Mouse (Mus musculus) liver, embryonic 15.5 days (tissue): ENCODE measurements around the gene H2afy2. TPM values are rescaled to one million over a fixed set of nuclear protein-coding genes. Genes with fewer than 3 reads are reported as not detected.

Experiments used
- ATAC-seq: fragments of 200-750 bp; cut with Nextera tagmentation; 2 replicates; pipeline ENCODE4 v1.8.0; 2017; ENCODE audit warnings: moderate number of reproducible peaks, mild to moderate bottlenecking, moderate library complexity; ENCODE audit not compliant: insufficient read depth
- H3K27ac ChIP-seq: fragments of 300-500 bp; sonication (generic); replicated peaks from 2 replicates; pipeline ENCODE4 v1.5.1; 2015; ENCODE audit warnings: mild to moderate bottlenecking, inconsistent platforms
- H3K27me3 ChIP-seq: fragments of 300-500 bp; sonication (generic); 2 replicates; pipeline ENCODE4 v1.6.1; 2015; ENCODE audit warnings: mild to moderate bottlenecking, inconsistent platforms
- H3K36me3 ChIP-seq: fragments of 300-500 bp; sonication (generic); replicated peaks from 2 replicates; pipeline ENCODE4 v1.6.1; 2015; ENCODE audit warnings: moderate library complexity, mild to moderate bottlenecking, inconsistent platforms
- H3K4me1 ChIP-seq: fragments of 300-500 bp; sonication (generic); replicated peaks from 2 replicates; pipeline ENCODE4 v1.6.1; 2015; ENCODE audit warnings: inconsistent platforms
- H3K4me2 ChIP-seq: fragments of 300-500 bp; sonication (generic); 2 replicates; pipeline ENCODE4 v1.6.1; 2015; ENCODE audit warnings: moderate library complexity, mild to moderate bottlenecking, inconsistent platforms
- H3K4me3 ChIP-seq: fragments of 300-500 bp; sonication (generic); replicated peaks from 2 replicates; pipeline ENCODE4 v1.5.1; 2015; ENCODE audit warnings: mild to moderate bottlenecking, inconsistent platforms
- H3K9ac ChIP-seq: fragments of 300-500 bp; sonication (generic); 2 replicates; pipeline ENCODE4 v1.6.1; 2015; ENCODE audit warnings: moderate library complexity, mild to moderate bottlenecking, inconsistent platforms
- H3K9me3 ChIP-seq: fragments of 300-500 bp; sonication (generic); replicated peaks from 2 replicates; pipeline ENCODE4 v1.6.1; 2016; ENCODE audit warnings: inconsistent platforms
- WGBS: fragments of 180-500 bp; shearing (Covaris S2); methylation state at CpG from one replicate; pipeline ENCODE4 v1.1.7; 2015; ENCODE audit warnings: mixed read lengths; ENCODE audit not compliant: insufficient replicate concordance; 5-methylcytosine and 5-hydroxymethylcytosine counted together
- polyA plus RNA-seq: library from polyadenylated mRNA; unstranded; fragments of >200 nt; fragmentation: Nextera tagmentation; extraction: Ambion mirVana; gene quantifications from 2 replicates; pipeline ENCODE4 v1.2.1, GENCODE M21; 2015

The H2afy2 gene
- polyA plus RNA-seq, 1 experiment from 2014 or later: 3.5 TPM

DNA sequence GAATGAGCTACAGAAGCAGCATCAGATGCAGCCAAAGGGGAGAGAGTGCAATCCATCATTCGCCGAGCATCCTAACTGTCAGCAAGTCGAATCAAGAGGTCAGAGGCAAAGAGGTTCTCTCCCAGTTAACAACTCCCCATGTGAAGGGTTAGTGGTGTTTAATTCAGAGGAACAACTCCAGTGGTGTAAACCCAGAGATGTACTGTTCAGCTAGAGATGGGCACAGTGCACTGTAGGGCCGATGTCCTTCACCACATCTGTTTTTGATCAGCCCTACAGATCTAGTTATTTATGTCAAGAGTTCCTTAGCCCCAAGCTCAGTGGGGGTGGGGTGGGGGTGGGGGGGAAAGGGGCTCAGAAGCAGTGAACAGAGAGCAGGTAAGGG is 39.8 kb upstream of the H2afy2 start:
- Histone ChIP-seq H3K9ac (no peak overlapping the region), H3K36me3 (no peaks in the 10 kb centered on the region), H3K4me3 (no peak overlapping the region), H3K9me3 (no peaks in the 10 kb centered on the region), H3K4me1 (no peaks in the 10 kb centered on the region), H3K4me2 (no peak overlapping the region), H3K27ac (no peak overlapping the region), H3K27me3 (no peaks in the 10 kb centered on the region)
- ATAC-seq: no peak
- 61% methylated on average over 4 of the region's 4 CpGs for WGBS

DNA sequence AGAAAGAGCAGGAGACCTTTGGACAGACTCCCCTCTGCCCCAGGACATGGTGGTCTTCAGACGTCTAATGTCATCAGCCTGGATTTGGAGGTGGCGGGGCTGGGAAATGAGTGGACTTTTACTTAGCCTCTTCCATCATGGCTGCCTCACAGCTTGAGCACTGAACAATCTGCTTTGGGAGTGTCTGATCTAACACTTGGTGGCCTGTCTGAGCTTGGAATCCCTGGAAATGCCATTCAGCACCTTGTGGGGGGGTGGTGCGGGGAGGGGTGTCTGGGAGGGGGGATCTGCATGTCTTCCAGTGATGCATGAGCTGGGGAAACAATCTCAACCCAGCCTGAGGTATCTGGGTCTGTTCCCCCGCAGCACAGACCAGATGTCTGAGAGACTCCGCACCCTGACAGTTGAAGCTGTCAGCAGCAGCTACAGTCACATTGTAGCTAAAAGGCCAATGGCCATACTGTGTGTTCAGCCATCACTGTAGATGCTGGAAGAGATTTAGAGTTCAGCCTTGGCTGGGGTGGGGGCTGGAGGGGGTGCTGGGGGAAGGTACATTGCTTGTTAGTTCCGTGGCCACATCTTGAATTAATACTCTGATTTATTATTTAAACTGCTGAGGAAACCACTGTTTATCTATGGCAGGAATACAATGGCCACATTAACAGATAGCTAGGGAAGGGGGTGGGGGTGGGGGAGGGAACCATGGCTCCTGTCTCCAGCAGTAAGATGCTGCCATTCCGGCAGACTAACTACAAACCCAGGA is 39.2 kb upstream of the H2afy2 start:
- Histone ChIP-seq H3K4me2 (no peak overlapping the region), H3K9ac (no peak overlapping the region), H3K4me3 (no peak overlapping the region), H3K9me3 (no peaks in the 10 kb centered on the region), H3K36me3 (no peaks in the 10 kb centered on the region), H3K27ac (no peak overlapping the region), H3K27me3 (no peaks in the 10 kb centered on the region), H3K4me1 (no peaks in the 10 kb centered on the region)
- no peak for ATAC-seq
- WGBS: 49% methylated on average over 7 of the region's 7 CpGs

DNA sequence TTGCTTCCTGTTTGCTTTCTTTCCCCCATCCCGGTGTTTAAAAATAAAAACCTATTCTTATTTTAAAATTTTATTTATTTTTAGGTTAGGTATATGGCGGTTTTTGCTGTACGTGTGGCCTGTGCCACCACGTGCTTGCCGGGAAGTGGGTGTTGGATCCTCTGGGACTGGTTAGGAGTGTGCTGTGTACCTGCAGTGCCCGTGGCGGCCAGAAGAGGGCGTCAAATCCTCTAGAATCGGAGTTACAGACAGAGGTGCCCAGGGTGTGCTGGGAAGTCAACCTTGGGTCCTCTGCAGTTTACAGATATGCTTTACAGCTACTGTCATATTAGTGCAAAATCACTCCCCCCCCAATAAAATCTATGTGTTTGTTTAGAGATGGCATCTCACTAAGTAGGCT is 36.1 kb upstream of the H2afy2 start:
- ATAC-seq: no peak
- Histone ChIP-seq H3K27ac (no peak overlapping the region), H3K4me2 (no peak overlapping the region), H3K36me3 (no peaks in the 10 kb centered on the region), H3K9me3 (no peaks in the 10 kb centered on the region), H3K4me3 (no peak overlapping the region), H3K9ac (no peak overlapping the region), H3K4me1 (no peaks in the 10 kb centered on the region), H3K27me3 (no peaks in the 10 kb centered on the region)
- 42% methylated on average over 9 of the region's 9 CpGs for WGBS

DNA sequence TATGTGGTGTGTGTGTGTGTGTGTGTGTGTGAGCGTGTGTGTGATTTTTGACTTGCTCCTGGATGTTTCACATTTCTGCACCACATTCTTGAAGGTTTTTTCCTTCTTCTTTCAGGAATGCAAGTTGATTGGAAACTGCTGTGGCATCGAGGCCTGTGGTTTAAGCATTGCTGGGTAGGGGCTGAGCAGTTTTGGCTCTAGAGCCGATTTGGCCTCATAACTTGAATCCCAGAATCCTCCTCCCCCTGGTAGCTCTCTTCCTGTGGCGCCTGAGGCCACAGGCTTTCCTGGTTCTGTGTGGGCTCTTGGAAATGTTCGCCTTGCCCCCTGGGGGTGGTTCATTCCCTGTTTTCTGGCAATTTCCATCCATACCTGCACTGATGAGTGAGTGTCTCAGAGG is 28.0 kb upstream of the H2afy2 start:
- no peak overlapping the region for H3K4me2 ChIP-seq
- H3K36me3 ChIP-seq: no peaks in the 10 kb centered on the region
- no peak overlapping the region for H3K27ac ChIP-seq
- no peak overlapping the region for H3K4me3 ChIP-seq
- ATAC-seq: no peak
- H3K9ac ChIP-seq: no peak overlapping the region
- H3K4me1 ChIP-seq: no peaks in the 10 kb centered on the region
- no peaks in the 10 kb centered on the region for H3K27me3 ChIP-seq
- H3K9me3 ChIP-seq: no peaks in the 10 kb centered on the region
- WGBS: 53% methylated on average over 5 of the region's 5 CpGs

DNA sequence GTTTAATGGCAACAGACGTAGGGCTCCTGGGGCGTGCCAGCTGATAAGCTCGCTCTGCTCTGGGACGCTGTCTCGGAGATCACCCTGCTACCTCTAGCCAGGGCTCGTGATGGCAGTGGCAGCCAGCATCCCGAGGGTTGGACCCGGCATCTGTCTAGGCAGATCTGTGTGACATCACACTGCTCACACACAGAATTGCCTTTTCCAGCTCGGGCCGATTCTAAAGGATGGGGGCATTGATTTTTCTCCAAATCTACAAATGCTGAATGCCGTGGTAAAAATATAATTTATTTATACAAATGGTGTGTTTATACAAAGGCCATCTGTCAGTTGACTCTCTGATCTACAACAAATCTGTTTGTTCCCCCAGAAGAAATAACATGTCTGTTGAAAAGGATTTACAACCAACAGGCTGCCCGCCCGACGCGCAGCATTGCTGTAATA is 14.2 kb upstream of the H2afy2 start:
- 68% methylated on average over 15 of the region's 15 CpGs for WGBS
- ATAC-seq: no peak
- no peaks in the 10 kb centered on the region for H3K4me1 ChIP-seq
- H3K4me2 ChIP-seq: no peak overlapping the region
- H3K4me3 ChIP-seq: no peak overlapping the region
- no peaks in the 10 kb centered on the region for H3K27me3 ChIP-seq
- H3K27ac ChIP-seq: no peak overlapping the region
- no peak overlapping the region for H3K9ac ChIP-seq
- H3K36me3 ChIP-seq: no peaks in the 10 kb centered on the region
- no peaks in the 10 kb centered on the region for H3K9me3 ChIP-seq

DNA sequence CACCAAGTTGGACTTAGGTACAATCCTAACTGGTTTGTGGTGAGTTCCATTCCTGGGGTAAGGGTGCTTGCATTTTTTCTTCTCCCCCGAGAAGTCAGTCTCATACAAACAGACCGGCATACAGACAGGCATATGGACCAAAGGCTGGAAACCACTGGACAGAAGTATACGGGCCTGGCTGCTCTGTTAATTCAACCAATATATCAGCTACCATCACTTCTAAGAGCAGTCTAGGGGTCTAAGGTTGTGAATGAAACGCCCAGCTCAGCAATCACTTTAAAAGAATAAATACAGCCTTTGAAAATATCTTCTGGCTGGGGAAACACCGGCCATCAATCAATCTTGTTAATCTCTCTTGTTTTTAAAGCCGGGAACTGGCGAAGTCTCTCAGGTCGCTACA is 11.5 kb upstream of the H2afy2 start:
- no peaks in the 10 kb centered on the region for H3K4me1 ChIP-seq
- no peaks in the 10 kb centered on the region for H3K27me3 ChIP-seq
- ATAC-seq: no peak
- no peak overlapping the region for H3K4me3 ChIP-seq
- H3K9me3 ChIP-seq: no peaks in the 10 kb centered on the region
- 42% methylated on average over 8 of the region's 8 CpGs for WGBS
- H3K36me3 ChIP-seq: no peaks in the 10 kb centered on the region
- no peak overlapping the region for H3K4me2 ChIP-seq
- no peak overlapping the region for H3K9ac ChIP-seq
- no peak overlapping the region for H3K27ac ChIP-seq

DNA sequence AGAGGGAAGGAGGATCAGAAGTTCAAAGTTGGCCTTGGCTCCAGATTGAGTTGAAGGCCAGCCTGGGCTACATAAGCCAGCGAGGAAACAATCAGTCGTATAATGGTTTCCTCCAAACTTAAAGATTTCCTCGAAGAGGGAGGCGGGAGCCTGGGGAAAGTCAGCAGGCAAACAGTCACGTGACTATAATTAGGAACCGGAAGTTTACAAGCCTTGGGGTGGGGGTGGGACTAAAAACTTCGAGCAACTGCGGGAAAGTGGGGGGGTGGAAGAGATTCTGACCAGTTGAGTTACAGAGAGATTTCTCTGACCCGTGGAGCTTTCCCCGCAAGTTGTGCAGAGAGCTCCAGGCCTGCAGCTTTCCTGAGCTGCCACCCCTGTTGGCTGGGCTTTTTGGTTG is 11.0 kb upstream of the H2afy2 start:
- H3K9ac ChIP-seq: no peak overlapping the region
- no peaks in the 10 kb centered on the region for H3K36me3 ChIP-seq
- no peaks in the 10 kb centered on the region for H3K9me3 ChIP-seq
- H3K4me3 ChIP-seq: no peak overlapping the region
- 29% methylated on average over 10 of the region's 10 CpGs for whole genome bisulfite sequencing
- H3K27ac ChIP-seq: no peak overlapping the region
- no peak overlapping the region for H3K4me2 ChIP-seq
- no peaks in the 10 kb centered on the region for H3K27me3 ChIP-seq
- ATAC-seq: no peak
- no peaks in the 10 kb centered on the region for H3K4me1 ChIP-seq

DNA sequence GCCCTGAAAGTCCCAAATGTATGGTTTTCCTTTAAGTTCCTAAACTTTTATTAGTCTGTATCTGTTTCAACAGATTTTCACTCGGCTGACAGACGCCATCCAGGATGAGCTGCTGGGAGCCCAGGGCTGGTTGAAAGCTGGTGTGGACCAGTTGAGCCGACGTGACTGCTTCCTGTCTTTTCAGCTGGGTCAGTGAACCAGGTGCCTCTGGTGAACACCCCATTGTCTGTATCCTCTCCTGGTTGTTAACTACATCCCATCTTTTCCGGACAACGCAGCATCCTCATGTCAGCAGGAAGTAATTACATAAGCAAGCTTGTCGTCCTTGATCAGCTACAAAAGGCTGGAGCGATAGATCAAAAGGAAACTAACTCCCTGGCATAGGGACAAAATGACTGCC is 9.1 kb upstream of the H2afy2 start:
- no peaks in the 10 kb centered on the region for H3K27me3 ChIP-seq
- no peak for ATAC-seq
- no peak overlapping the region for H3K4me2 ChIP-seq
- H3K4me3 ChIP-seq: no peak overlapping the region
- no peaks in the 10 kb centered on the region for H3K4me1 ChIP-seq
- WGBS: 39% methylated on average over 8 of the region's 8 CpGs
- no peak overlapping the region for H3K9ac ChIP-seq
- no peak overlapping the region for H3K27ac ChIP-seq
- H3K9me3 ChIP-seq: no peaks in the 10 kb centered on the region
- H3K36me3 ChIP-seq: no peaks in the 10 kb centered on the region

DNA sequence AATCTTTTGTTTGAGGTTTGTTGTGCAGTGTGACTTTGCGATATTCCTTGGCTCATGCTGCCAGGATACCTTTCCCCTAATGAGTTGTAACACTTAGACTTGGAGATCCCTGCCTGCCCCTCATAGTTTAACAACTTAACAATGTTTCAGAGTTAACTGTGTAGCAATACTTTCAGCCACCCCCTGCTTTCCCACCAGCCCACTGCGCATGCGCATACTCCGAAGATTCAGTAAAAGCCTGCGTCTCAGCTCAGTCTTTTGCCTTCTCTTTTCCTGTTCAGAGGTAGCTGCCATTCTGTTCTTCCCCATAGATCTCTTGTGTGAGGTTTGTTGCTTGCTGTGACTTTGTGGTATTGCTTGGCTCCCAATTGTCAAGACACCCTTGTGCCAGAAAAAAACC is 4.6 kb upstream of the H2afy2 start:
- H3K9me3 ChIP-seq: no peaks in the 10 kb centered on the region
- H3K4me3 ChIP-seq: no peak overlapping the region
- no peak overlapping the region for H3K4me2 ChIP-seq
- WGBS: 80% methylated on average over 5 of the region's 5 CpGs
- no peaks in the 10 kb centered on the region for H3K36me3 ChIP-seq
- no peak overlapping the region for H3K9ac ChIP-seq
- no peak for ATAC-seq
- H3K27me3 ChIP-seq: peaks cover 19% of the 10 kb centered on the region
- H3K4me1 ChIP-seq: 0 out of 2 replicates have a peak, but pooled peaks cover 2% of the 10 kb centered on the region
- H3K27ac ChIP-seq: no peak overlapping the region

DNA sequence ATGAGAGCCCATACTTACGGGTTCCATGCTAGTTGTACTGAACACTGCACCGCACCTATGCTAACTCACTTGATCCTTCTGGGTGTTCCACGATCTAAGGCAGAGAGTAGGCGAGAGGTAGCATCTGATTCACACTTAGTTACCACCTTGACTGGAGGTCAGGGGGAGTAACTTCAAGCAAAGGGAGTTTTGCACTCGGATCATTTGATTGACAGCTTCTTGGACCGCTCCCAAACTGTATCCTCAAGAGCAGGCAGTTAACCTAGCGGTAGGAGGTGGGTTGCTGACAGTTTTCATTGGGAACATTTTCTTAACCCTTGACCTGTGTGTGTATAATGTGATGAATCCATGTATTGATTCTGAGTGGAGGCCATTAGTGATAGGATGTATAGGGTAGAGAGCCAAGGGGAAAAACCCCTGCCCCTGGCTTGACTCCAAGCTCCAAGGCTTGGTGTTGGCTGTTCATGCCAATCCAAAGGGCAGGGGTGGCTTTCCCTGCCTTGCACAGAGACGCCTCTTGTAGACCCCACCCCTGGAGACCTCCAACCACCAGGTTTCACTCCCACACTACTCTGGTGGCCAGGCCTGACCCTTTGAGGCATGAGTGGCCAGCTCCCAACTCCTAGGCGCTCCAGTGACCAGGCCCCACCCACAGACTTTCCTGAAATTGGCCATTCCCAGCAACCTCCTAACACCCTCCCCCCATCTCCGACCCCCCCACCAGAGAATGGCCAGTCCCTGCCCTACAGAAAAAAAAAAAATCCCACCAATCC is 3.8 kb upstream of the H2afy2 start:
- Histone ChIP-seq H3K4me3 (no peak overlapping the region), H3K27ac (no peak overlapping the region), H3K36me3 (no peaks in the 10 kb centered on the region), H3K9ac (no peak overlapping the region), H3K4me2 (no peak overlapping the region), H3K4me1 (0 out of 2 replicates have a peak, but pooled peaks cover 2% of the 10 kb centered on the region), H3K9me3 (no peaks in the 10 kb centered on the region), H3K27me3 (peaks cover 27% of the 10 kb centered on the region)
- 0 out of 2 replicates have a peak, but pooled peaks have one; percentile 15 for ATAC-seq
- 56% methylated on average over 10 of the region's 10 CpGs for WGBS

DNA sequence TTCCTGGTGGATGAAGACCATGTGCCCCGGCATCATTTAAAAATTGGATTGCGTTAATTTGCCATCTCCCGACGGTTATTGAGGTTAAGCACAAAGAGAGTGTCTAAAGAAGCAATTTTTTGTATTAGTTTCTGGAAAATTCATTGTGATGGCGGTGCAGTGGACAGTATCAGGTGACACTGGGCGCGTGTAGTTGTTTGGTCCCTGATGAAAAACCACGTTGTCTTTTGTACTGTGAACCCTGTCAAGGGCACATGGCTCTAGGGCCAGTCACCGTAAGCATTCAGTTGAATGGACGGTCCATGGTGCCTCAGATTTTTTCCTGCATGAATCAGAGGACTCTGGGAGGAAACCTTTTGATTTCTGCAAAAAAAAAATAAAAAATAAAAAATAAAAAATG is 467 bp upstream of the H2afy2 start:
- peak overlapping the region; percentile 68 for H3K4me2 ChIP-seq
- 41% methylated on average over 10 of the region's 10 CpGs for WGBS
- ATAC-seq: no peak

More for the DNA sequence above, 467 bp upstream of the H2afy2 start:
- Histone ChIP-seq H3K36me3 (no peaks in the 10 kb centered on the region), H3K4me3 (no peak overlapping the region), H3K9ac (no peak overlapping the region), H3K4me1 (0 out of 2 replicates have a peak, but pooled peaks cover 2% of the 10 kb centered on the region), H3K9me3 (no peaks in the 10 kb centered on the region), H3K27ac (no peak overlapping the region), H3K27me3 (peaks cover 38% of the 10 kb centered on the region)
